Mouse (Mus musculus) liver, embryonic 14.5 days (tissue): ENCODE measurements around the gene Gm27021. TPM values are rescaled to one million over a fixed set of nuclear protein-coding genes. Genes with fewer than 3 reads are reported as not detected.

Source experiments
- ATAC-seq: fragments of 200-750 bp; cut with Nextera tagmentation; 2 replicates; pipeline ENCODE4 v1.8.0; 2017; ENCODE audit warnings: moderate number of reproducible peaks, mild to moderate bottlenecking, moderate library complexity; ENCODE audit not compliant: insufficient read depth
- DNase-seq, 3 experiments: peaks; one replicate each; pipeline ENCODE4 v3.0.0-alpha.2; 2012 to 2013; ENCODE audit warnings: low read depth in 3 of 3, low spot score in 3 of 3
- H3K27ac ChIP-seq: fragments of 300-500 bp; sonication (generic); 2 replicates; pipeline ENCODE4 v1.5.1; 2014; ENCODE audit warnings: moderate library complexity, mild to moderate bottlenecking, control low read depth, inconsistent platforms
- H3K27me3 ChIP-seq: fragments of 300-500 bp; sonication (generic); 2 replicates; pipeline ENCODE4 v1.6.1; 2014; ENCODE audit warnings: mild to moderate bottlenecking, low read length, moderate library complexity; ENCODE audit not compliant: control insufficient read depth, insufficient read depth
- H3K36me3 ChIP-seq: fragments of 300-500 bp; sonication (generic); replicated peaks from 2 replicates; pipeline ENCODE4 v1.6.1; 2014; ENCODE audit warnings: low read depth; ENCODE audit not compliant: control insufficient read depth, insufficient read depth
- H3K4me1 ChIP-seq, 2 experiments: fragments of 200-500 bp in 1 of 2; fragments of 300-500 bp in 1 of 2; sonication (generic) in 1 of 2; replicated peaks; 2 replicates each; pipeline ENCODE4 v1.6.1; 2012 to 2014; ENCODE audit warnings: antibody characterized with exemption in 1 of 2, inconsistent platforms in 1 of 2, low read length in 1 of 2; ENCODE audit not compliant: control insufficient read depth in 2 of 2, insufficient read depth in 2 of 2
- H3K4me2 ChIP-seq: fragments of 300-500 bp; sonication (generic); 2 replicates; pipeline ENCODE4 v1.6.1; 2014; ENCODE audit warnings: low read depth, mild to moderate bottlenecking, control low read depth, moderate library complexity
- H3K4me3 ChIP-seq, 2 experiments: fragments of 200-500 bp in 1 of 2; fragments of 300-500 bp in 1 of 2; sonication (generic) in 1 of 2; 2 replicates each; pipeline ENCODE4 v1.5.1; 2012 to 2014; ENCODE audit warnings: low read depth in 2 of 2, low read length in 2 of 2, mild to moderate bottlenecking in 2 of 2, control low read depth in 1 of 2, inconsistent platforms in 1 of 2, moderate library complexity in 1 of 2; ENCODE audit not compliant: insufficient read depth in 1 of 2
- H3K9ac ChIP-seq: fragments of 300-500 bp; sonication (generic); replicated peaks from 2 replicates; pipeline ENCODE4 v1.6.1; 2014; ENCODE audit warnings: mild to moderate bottlenecking, control low read depth, moderate library complexity
- H3K9me3 ChIP-seq: fragments of 300-500 bp; sonication (generic); 2 replicates; pipeline ENCODE4 v1.6.1; 2016; ENCODE audit warnings: low read length, mixed read lengths; ENCODE audit not compliant: control insufficient read depth
- CTCF ChIP-seq: IDR thresholded peaks from 2 replicates; pipeline ENCODE4 v1.5.1; 2016; ENCODE audit warnings: antibody characterized with exemption, low read depth, control low read depth
- EP300 ChIP-seq: IDR thresholded peaks from 2 replicates; pipeline ENCODE4 v1.6.1; 2016; ENCODE audit warnings: antibody characterized with exemption, low read depth
- WGBS: fragments of 180-500 bp; shearing (Covaris S2); extraction: QIAGEN DNeasy Blood & Tissue Kit; methylation state at CpG from one replicate; pipeline ENCODE4 v1.1.7; 2014; ENCODE audit not compliant: insufficient replicate concordance; 5-methylcytosine and 5-hydroxymethylcytosine counted together
- polyA plus RNA-seq, 2 experiments: library from polyadenylated mRNA; depleted of rRNA in 1 of 2; stranded (reverse) in 1 of 2; unstranded in 1 of 2; fragments of >200 nt; fragmentation: Nextera tagmentation in 1 of 2; extraction: Ambion mirVana in 1 of 2; gene quantifications; 2 replicates each; pipeline versions ENCODE4 v1.2.1 to v1.2.3; 2012 to 2014

Gm27021 gene
- polyA plus RNA-seq, 2 experiments: 0.38 TPM; not detected in 1

GRCm38 (mm10) chr8:120565151-120565711 lies 102.6 kb downstream of the Gm27021 start:
- DNase-seq: no peak
- WGBS: 64% methylated on average over 7 of the region's 7 CpGs
- no peak for ATAC-seq
- no peak overlapping the region for H3K27ac ChIP-seq
- H3K4me1 ChIP-seq: peaks cover 0 to 3% of the 10 kb centered on the region in 2 experiments; a peak in 1 of 4 replicates
- H3K36me3 ChIP-seq: peaks cover 79% of the 10 kb centered on the region
- H3K9ac ChIP-seq: no peak overlapping the region
- H3K9me3 ChIP-seq: no peaks in the 10 kb centered on the region
- no peak overlapping the region for H3K4me2 ChIP-seq
- TF ChIP-seq EP300: no peak
- TF ChIP-seq CTCF: no peak
- H3K4me3 ChIP-seq: no peak overlapping the region
- no peaks in the 10 kb centered on the region for H3K27me3 ChIP-seq

- peaks cover 74% of the 10 kb centered on the region for H3K36me3 ChIP-seq
- H3K9ac ChIP-seq: no peak overlapping the region
Observed at GRCm38 (mm10) chr8:120563851-120564837, 103.7 kb downstream of the Gm27021 start.

DNA sequence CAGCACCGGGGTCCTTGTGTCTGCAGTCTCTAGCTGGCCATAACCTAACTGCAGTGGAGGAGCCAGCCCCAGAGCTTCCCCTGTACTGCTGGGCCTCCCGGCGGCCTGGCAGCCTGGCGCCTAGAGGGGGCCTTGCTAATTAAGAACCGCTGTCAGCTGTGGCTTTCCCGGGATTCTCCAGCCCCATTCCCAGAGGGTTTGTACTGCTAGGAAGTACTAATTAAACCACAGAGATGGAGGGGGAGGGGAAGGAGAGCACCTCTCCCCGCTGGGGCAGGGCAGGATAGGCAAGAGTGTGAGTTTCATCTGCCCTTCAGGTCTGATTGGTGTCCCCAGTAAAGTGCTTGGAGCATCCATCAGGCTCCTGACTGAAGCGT lies 104.5 kb downstream of the Gm27021 start:
- Histone ChIP-seq H3K27ac (no peak overlapping the region), H3K4me2 (no peak overlapping the region), H3K36me3 (peaks cover 73% of the 10 kb centered on the region), H3K27me3 (no peaks in the 10 kb centered on the region), H3K9me3 (no peaks in the 10 kb centered on the region), H3K4me1 (peaks cover 0 to 3% of the 10 kb centered on the region in 2 experiments; a peak in 1 of 4 replicates), H3K4me3 (no peak overlapping the region), H3K9ac (no peak overlapping the region)
- no peak for ATAC-seq
- no peak for DNase-seq
- TF ChIP-seq EP300: no peak
- TF ChIP-seq CTCF: no peak
- WGBS: 54% methylated on average over 8 of the region's 8 CpGs

More at GRCm38 (mm10) chr8:120563851-120564837, 103.7 kb downstream of the Gm27021 start:
- 64% methylated on average over 20 of the region's 20 CpGs for WGBS
- DNase-seq: peak in 1 of 3 experiments; percentile 40
- Histone ChIP-seq H3K27me3 (no peaks in the 10 kb centered on the region), H3K27ac (no peak overlapping the region), H3K4me1 (peaks cover 0 to 3% of the 10 kb centered on the region in 2 experiments; a peak in 1 of 4 replicates), H3K9me3 (no peaks in the 10 kb centered on the region), H3K4me2 (no peak overlapping the region), H3K4me3 (no peak overlapping the region)
- TF ChIP-seq CTCF: no peak
- no peak for TF ChIP-seq EP300
- ATAC-seq: peak; percentile 40; the same call in 1 of the 2 replicates

DNA sequence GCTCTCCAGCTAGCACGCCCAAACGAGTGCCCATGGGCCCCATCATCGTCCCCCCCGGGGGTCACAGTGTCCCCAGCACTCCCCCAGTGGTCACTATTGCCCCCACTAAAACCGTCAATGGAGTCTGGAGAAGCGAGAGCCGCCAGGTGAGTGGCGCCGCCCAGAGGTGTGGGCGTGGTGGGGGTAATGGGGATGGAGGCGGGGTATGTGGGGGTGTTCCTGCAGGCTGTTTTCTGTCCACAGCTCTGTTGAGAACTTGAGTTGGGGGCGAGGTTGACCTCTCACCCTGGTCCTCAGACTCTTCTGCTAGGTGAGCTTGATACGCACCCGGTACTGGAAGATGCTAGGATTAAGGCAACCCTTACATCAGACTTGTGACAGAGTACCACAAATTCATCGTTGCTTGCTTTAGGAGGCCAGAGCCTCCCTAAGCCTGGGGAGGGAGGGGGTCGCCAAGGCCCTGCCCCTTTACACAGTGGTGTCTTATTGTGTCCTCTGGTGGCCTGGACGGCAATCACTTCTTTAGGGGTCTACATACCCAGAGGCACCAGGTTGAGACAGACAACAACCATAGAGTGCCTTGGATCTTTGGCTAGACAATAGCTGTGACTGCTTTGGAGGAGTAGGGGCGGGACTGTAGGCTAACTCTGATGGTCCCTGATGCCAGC lies 105.1 kb downstream of the Gm27021 start:
- no peak for DNase-seq
- Histone ChIP-seq H3K4me2 (no peak overlapping the region), H3K9ac (no peak overlapping the region), H3K36me3 (peaks cover 69% of the 10 kb centered on the region), H3K4me1 (peaks cover 0 to 3% of the 10 kb centered on the region in 2 experiments; a peak in 1 of 4 replicates), H3K27ac (no peak overlapping the region), H3K27me3 (no peaks in the 10 kb centered on the region), H3K4me3 (no peak overlapping the region), H3K9me3 (no peaks in the 10 kb centered on the region)
- WGBS: 85% methylated on average over 18 of the region's 18 CpGs
- ATAC-seq: no peak
- TF ChIP-seq EP300 (no peak), CTCF (no peak)
